26 mouse cellular contexts compared by ENCODE assay signal in the genomic region with DNA sequence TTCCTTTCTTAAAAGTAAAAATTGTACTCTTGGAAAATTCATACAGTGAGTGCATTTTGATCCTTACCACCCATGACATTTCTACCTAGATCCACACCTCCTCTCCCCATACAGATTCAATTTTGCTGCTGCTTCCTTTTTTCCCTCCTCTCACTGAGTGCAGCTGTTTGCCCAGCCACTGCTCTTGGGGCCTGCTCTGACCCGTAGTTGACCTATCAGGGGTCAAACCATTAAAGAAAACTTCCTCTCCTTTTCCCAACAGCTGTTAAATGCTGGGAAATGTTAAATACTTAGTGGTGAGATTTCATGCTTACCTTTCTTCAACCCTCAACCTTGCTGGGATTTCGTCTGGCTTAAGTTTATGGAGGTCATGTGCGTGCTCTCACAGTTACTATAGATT. TPM values are rescaled to one million over a fixed set of nuclear protein-coding genes. Genes with fewer than 3 reads are reported as not detected.
DNase-seq lines count a peak whose midpoint lies in the region; ATAC-seq and TF ChIP-seq lines count a peak whose summit lies in the region.
"Had no signal": no experiment of that assay in that cellular context is flagged by ENCODE, and none has a peak within 500 bp of the region (broad histone marks: within the 10 kb centered on the region; RNA-seq: fewer than 3 reads in every experiment).

No protein-coding gene starts in this region.

- no peak for TF ChIP-seq CTCF in stomach, postnatal 0 days (IDR thresholded peaks at IDR 0.05; ENCODE audit: low read depth)

- no peak for DNase-seq in stomach, postnatal 0 days (ENCODE audit: low spot score)
- peak; percentile 40 for DNase-seq in embryonic facial prominence, embryonic 11.5 days (ENCODE audit: low spot score)
- no peak for DNase-seq in gastrocnemius, postnatal 10 days
- no peak for DNase-seq in spleen, postnatal 14 days (ENCODE audit: low spot score in 2 of 2)
- no peak for DNase-seq in layer of hippocampus, adult 9-11 months
- DNase-seq: adrenal gland, postnatal 14 days; cerebellum, adult 11-12 months; cerebellum, adult 9-11 months; heart, postnatal 14 days; kidney, adult 2 months; kidney, postnatal 25 days; liver, embryonic 13.5 days; lung, adult 18-20 months; lung, postnatal 4 days; thymus, adult 18-20 months; thymus, postnatal 36 days had no signal

- H3K36me3 ChIP-seq in stomach, embryonic 14.5 days (ENCODE audit: control insufficient read depth, insufficient read depth, low read length) = no peaks in the 10 kb centered on the region; the same call in 1 of the 2 replicates
- no peaks in the 10 kb centered on the region for H3K36me3 ChIP-seq in stomach, postnatal 0 days (ENCODE audit: control insufficient read depth, insufficient read depth, low read length)
- no peaks in the 10 kb centered on the region for H3K36me3 ChIP-seq in embryonic facial prominence, embryonic 11.5 days (replicated peaks; ENCODE audit: control insufficient read depth, insufficient read depth, low read depth, low read length)
- peaks cover 3% of the 10 kb centered on the region; the same call in 1 of the 2 replicates for H3K36me3 ChIP-seq in limb, embryonic 13.5 days
- H3K36me3 ChIP-seq: liver, embryonic 13.5 days; midbrain, embryonic 13.5 days; neural tube, embryonic 13.5 days had no signal

- WGBS in stomach, embryonic 14.5 days = 43% methylated on average over 3 of the region's 3 CpGs
- 61% methylated on average over 3 of the region's 3 CpGs for WGBS in stomach, postnatal 0 days
- WGBS in embryonic facial prominence, embryonic 11.5 days = 53% methylated on average over 3 of the region's 3 CpGs
- 24% methylated on average over 3 of the region's 3 CpGs for WGBS in limb, embryonic 13.5 days

- H3K27ac ChIP-seq in stomach, embryonic 14.5 days (ENCODE audit: low read length) = peak overlapping the region; percentile 1; the same call in 1 of the 2 replicates
- H3K27ac ChIP-seq in stomach, postnatal 0 days (replicated peaks) = no peak overlapping the region
- no peak overlapping the region for H3K27ac ChIP-seq in embryonic facial prominence, embryonic 11.5 days (replicated peaks; ENCODE audit: low read depth, low read length)
- no peak overlapping the region for H3K27ac ChIP-seq in limb, embryonic 13.5 days
- H3K27ac ChIP-seq: embryonic facial prominence, embryonic 13.5 days; liver, embryonic 13.5 days; midbrain, embryonic 13.5 days; neural tube, embryonic 13.5 days had no signal

- H3K4me2 ChIP-seq in stomach, embryonic 14.5 days (replicated peaks; ENCODE audit: low read depth, low read length) = no peak overlapping the region
- no peak overlapping the region for H3K4me2 ChIP-seq in stomach, postnatal 0 days (replicated peaks; ENCODE audit: low read depth)
- no peak overlapping the region for H3K4me2 ChIP-seq in embryonic facial prominence, embryonic 11.5 days (ENCODE audit: low read depth, low read length)
- H3K4me2 ChIP-seq in limb, embryonic 13.5 days (replicated peaks) = no peak overlapping the region
- H3K4me2 ChIP-seq: embryonic facial prominence, embryonic 13.5 days; liver, embryonic 13.5 days; midbrain, embryonic 13.5 days; neural tube, embryonic 13.5 days had no signal

- no peak for TF ChIP-seq EP300 in stomach, postnatal 0 days (optimal IDR thresholded peaks at IDR 0.05)

- no peak overlapping the region for H3K4me3 ChIP-seq in stomach, embryonic 14.5 days (ENCODE audit: low read depth, low read length)
- H3K4me3 ChIP-seq in stomach, postnatal 0 days (ENCODE audit: low read depth, low read length) = no peak overlapping the region
- no peak overlapping the region for H3K4me3 ChIP-seq in embryonic facial prominence, embryonic 11.5 days (ENCODE audit: low read depth, low read length)
- H3K4me3 ChIP-seq in limb, embryonic 13.5 days = no peak overlapping the region
- H3K4me3 ChIP-seq: embryonic facial prominence, embryonic 13.5 days; liver, embryonic 13.5 days; megakaryocyte, embryonic 14.5 days; midbrain, embryonic 13.5 days; neural tube, embryonic 13.5 days had no signal

- H3K4me1 ChIP-seq in stomach, embryonic 14.5 days (ENCODE audit: control insufficient read depth, insufficient read depth, low read length) = 0 out of 2 replicates have a peak, but pooled peaks cover 11% of the 10 kb centered on the region
- no peaks in the 10 kb centered on the region for H3K4me1 ChIP-seq in stomach, postnatal 0 days (replicated peaks; ENCODE audit: control insufficient read depth, insufficient read depth)
- no peaks in the 10 kb centered on the region for H3K4me1 ChIP-seq in embryonic facial prominence, embryonic 11.5 days (ENCODE audit: control insufficient read depth, insufficient read depth, low read length)
- H3K4me1 ChIP-seq in limb, embryonic 13.5 days = peaks cover 18% of the 10 kb centered on the region
- H3K4me1 ChIP-seq: embryonic facial prominence, embryonic 13.5 days; liver, embryonic 13.5 days had no signal

- no peaks in the 10 kb centered on the region for H3K27me3 ChIP-seq in stomach, embryonic 14.5 days (ENCODE audit: control insufficient read depth, insufficient read depth, low read length)
- H3K27me3 ChIP-seq in stomach, postnatal 0 days (ENCODE audit: control insufficient read depth, insufficient read depth, low read length) = no peaks in the 10 kb centered on the region
- no peaks in the 10 kb centered on the region for H3K27me3 ChIP-seq in embryonic facial prominence, embryonic 11.5 days (ENCODE audit: control insufficient read depth, insufficient read depth, low read length)
- no peaks in the 10 kb centered on the region for H3K27me3 ChIP-seq in limb, embryonic 13.5 days
- H3K27me3 ChIP-seq: embryonic facial prominence, embryonic 13.5 days; liver, embryonic 13.5 days; megakaryocyte, embryonic 14.5 days; midbrain, embryonic 13.5 days; neural tube, embryonic 13.5 days had no signal

- H3K9ac ChIP-seq in stomach, embryonic 14.5 days (replicated peaks; ENCODE audit: low read depth, low read length) = 0 out of 2 replicates have a peak overlapping the region, but pooled peaks have one; percentile 2
- H3K9ac ChIP-seq in stomach, postnatal 0 days (ENCODE audit: low read length) = no peak overlapping the region
- no peak overlapping the region for H3K9ac ChIP-seq in embryonic facial prominence, embryonic 11.5 days (replicated peaks; ENCODE audit: low read length)
- no peak overlapping the region for H3K9ac ChIP-seq in limb, embryonic 13.5 days
- H3K9ac ChIP-seq: embryonic facial prominence, embryonic 13.5 days; liver, embryonic 13.5 days; midbrain, embryonic 13.5 days; neural tube, embryonic 13.5 days had no signal

- no peaks in the 10 kb centered on the region for H3K9me3 ChIP-seq in stomach, embryonic 14.5 days (ENCODE audit: control insufficient read depth, low read depth, low read length)
- H3K9me3 ChIP-seq in stomach, postnatal 0 days (ENCODE audit: control insufficient read depth, low read length) = no peaks in the 10 kb centered on the region
- H3K9me3 ChIP-seq in embryonic facial prominence, embryonic 11.5 days (replicated peaks; ENCODE audit: control insufficient read depth, low read length) = no peaks in the 10 kb centered on the region
- H3K9me3 ChIP-seq in limb, embryonic 13.5 days = no peaks in the 10 kb centered on the region
- H3K9me3 ChIP-seq: embryonic facial prominence, embryonic 13.5 days; liver, embryonic 13.5 days; megakaryocyte, embryonic 14.5 days; midbrain, embryonic 13.5 days; neural tube, embryonic 13.5 days had no signal

- ATAC-seq in stomach, embryonic 14.5 days (ENCODE audit: insufficient number of reproducible peaks, insufficient read depth, low FRiP score, low read depth) = no peak
- ATAC-seq in stomach, postnatal 0 days (ENCODE audit: low FRiP score, low TSS enrichment) = no peak
- ATAC-seq in embryonic facial prominence, embryonic 11.5 days (replicated peaks; ENCODE audit: insufficient number of reproducible peaks, low FRiP score, low TSS enrichment, low read depth) = no peak
- ATAC-seq in limb, embryonic 13.5 days (ENCODE audit: low FRiP score, low read depth) = peak; percentile 59; the same call in 1 of the 2 replicates
- ATAC-seq: CD4-positive, CD25-positive, alpha-beta regulatory T cell, adult 4 months; forebrain, embryonic 16.5 days; hindbrain, embryonic 16.5 days; lung, postnatal 0 days; midbrain, embryonic 13.5 days had no signal

RNA-seq across cellular contexts. Expression of a gene that starts 55.7 kb away (rescaled TPM):
- 28.0 and 31.7 TPM in 2 replicates for polyA plus RNA-seq in stomach, embryonic 14.5 days (2014; fragmentation: Nextera tagmentation; extraction: Ambion mirVana)
- 6.2 and 8.0 TPM in 2 replicates for polyA plus RNA-seq in stomach, postnatal 0 days (2015; fragmentation: Nextera tagmentation; extraction: Ambion mirVana)
- 13.2 and 17.6 TPM in 2 replicates for polyA plus RNA-seq in embryonic facial prominence, embryonic 11.5 days (2014; fragmentation: Nextera tagmentation; extraction: Ambion mirVana)
- 19.0 and 21.4 TPM in 2 replicates for polyA plus RNA-seq in limb, embryonic 13.5 days (2015; fragmentation: Nextera tagmentation; extraction: Ambion mirVana)
- total RNA-seq in gastrocnemius, postnatal 10 days (2021) = 1 to 10 TPM; 4.7 to 5.9 TPM
